Mouse (Mus musculus) heart, postnatal 0 days (tissue): ENCODE results near the gene Isl1. TPM values are rescaled to one million over a fixed set of nuclear protein-coding genes. Genes with fewer than 3 reads are reported as not detected.

Source experiments
- ATAC-seq: fragments of 200-750 bp; cut with Nextera tagmentation; 2 replicates; pipeline ENCODE4 v1.8.0; 2017; ENCODE audit warnings: low read depth, moderate number of reproducible peaks, moderate library complexity; ENCODE audit not compliant: insufficient read depth
- DNase-seq: peaks from one replicate; pipeline ENCODE4 v3.0.0-alpha.2; 2016; ENCODE audit warnings: low spot score
- H3K27ac ChIP-seq: fragments of 300-500 bp; sonication (generic); 2 replicates; pipeline ENCODE4 v1.5.1; 2014; ENCODE audit warnings: low read depth, mild to moderate bottlenecking
- H3K27me3 ChIP-seq: fragments of 300-500 bp; sonication (generic); 2 replicates; pipeline ENCODE4 v1.6.1; 2014; ENCODE audit warnings: low read length, mixed read lengths; ENCODE audit not compliant: control insufficient read depth, insufficient read depth
- H3K36me3 ChIP-seq: fragments of 300-500 bp; sonication (generic); replicated peaks from 2 replicates; pipeline ENCODE4 v1.6.1; 2014; ENCODE audit warnings: low read length, mixed read lengths; ENCODE audit not compliant: control insufficient read depth, insufficient read depth
- H3K4me1 ChIP-seq: fragments of 300-500 bp; sonication (generic); 2 replicates; pipeline ENCODE4 v1.6.1; 2014; ENCODE audit warnings: antibody characterized with exemption; ENCODE audit not compliant: control insufficient read depth, insufficient read depth
- H3K4me2 ChIP-seq: fragments of 300-500 bp; sonication (generic); 2 replicates; pipeline ENCODE4 v1.6.1; 2014; ENCODE audit warnings: low read depth, mild to moderate bottlenecking, low read length, moderate library complexity
- H3K4me3 ChIP-seq: fragments of 300-500 bp; sonication (generic); 2 replicates; pipeline ENCODE4 v1.5.1; 2014; ENCODE audit warnings: low read depth, low read length
- H3K9ac ChIP-seq: fragments of 300-500 bp; sonication (generic); replicated peaks from 2 replicates; pipeline ENCODE4 v1.6.1; 2014; ENCODE audit warnings: low read depth, low read length, mixed read lengths
- H3K9me3 ChIP-seq: fragments of 300-500 bp; sonication (generic); replicated peaks from 2 replicates; pipeline ENCODE4 v1.6.1; 2016; ENCODE audit warnings: low read length; ENCODE audit not compliant: control insufficient read depth
- CTCF ChIP-seq: IDR thresholded peaks from 2 replicates; pipeline ENCODE4 v1.5.1; 2016; ENCODE audit warnings: antibody characterized with exemption, control low read depth, low read depth
- EP300 ChIP-seq: IDR thresholded peaks from 2 replicates; pipeline ENCODE4 v1.6.1; 2016; ENCODE audit warnings: antibody characterized with exemption, low read depth
- WGBS: fragments of 180-500 bp; shearing (Covaris S2); extraction: QIAGEN DNeasy Blood & Tissue Kit; methylation state at CpG from one replicate; pipeline ENCODE4 v1.1.7; 2014; 5-methylcytosine and 5-hydroxymethylcytosine counted together
- polyA plus RNA-seq: library from polyadenylated mRNA; unstranded; fragments of >200 nt; fragmentation: Nextera tagmentation; extraction: Ambion mirVana; gene quantifications from 2 replicates; pipeline ENCODE4 v1.2.1, GENCODE M21; 2015
- total RNA-seq: library from RNA; depleted of rRNA; stranded (reverse); fragments of >200 nt; gene quantifications from 2 replicates; pipeline ENCODE4 v1.2.3, GENCODE M21; 2014; ENCODE audit warnings: low replicate concordance

Isl1 gene
- total and polyA plus RNA-seq, 2 experiments from 2014 or later, result 0.18 TPM; not detected in 1

- DNase-seq, result no peak
- H3K4me3 ChIP-seq, result no peak overlapping the region
Observed at GRCm38 (mm10) chr13:116304713-116305470, 4.6 kb downstream of the Isl1 start.

DNA sequence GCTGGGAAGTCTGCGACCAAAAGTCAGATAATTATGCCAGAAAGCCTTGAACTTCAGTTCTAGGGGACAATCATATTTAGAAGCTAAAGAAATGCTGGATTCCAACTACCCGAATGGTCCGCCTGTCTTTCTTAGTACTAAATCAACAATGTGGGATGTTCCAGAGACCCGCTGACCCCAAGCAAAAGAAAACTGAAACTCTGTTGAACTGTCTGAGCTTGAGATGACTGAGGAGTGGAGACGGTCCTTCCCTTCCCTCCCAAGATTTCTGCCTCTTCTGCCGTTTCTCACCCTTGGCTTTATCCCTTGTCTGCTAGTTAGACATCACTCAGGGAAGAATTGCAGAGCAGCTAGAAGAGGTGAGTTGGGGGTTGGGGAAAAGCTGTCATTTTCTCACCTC, 5.7 kb downstream of the Isl1 start:
- no peaks in the 10 kb centered on the region for H3K9me3 ChIP-seq
- ATAC-seq (no peak), DNase-seq (no peak)
- H3K4me3 ChIP-seq, result no peak overlapping the region
- WGBS, result 12% methylated on average over 6 of the region's 6 CpGs
- H3K36me3 ChIP-seq, result no peaks in the 10 kb centered on the region
- H3K4me2 ChIP-seq, result no peak overlapping the region
- H3K9ac ChIP-seq, result no peak overlapping the region
- H3K27me3 ChIP-seq, result peaks cover 96% of the 10 kb centered on the region
- H3K27ac ChIP-seq, result no peak overlapping the region
- no peak for TF ChIP-seq CTCF
- no peak for TF ChIP-seq EP300
- no peaks in the 10 kb centered on the region for H3K4me1 ChIP-seq

More at GRCm38 (mm10) chr13:116304713-116305470, 4.6 kb downstream of the Isl1 start:
- Histone ChIP-seq H3K36me3 (no peaks in the 10 kb centered on the region), H3K9me3 (no peaks in the 10 kb centered on the region), H3K4me1 (no peaks in the 10 kb centered on the region), H3K4me2 (no peak overlapping the region), H3K27me3 (peaks cover 96% of the 10 kb centered on the region), H3K27ac (no peak overlapping the region), H3K9ac (no peak overlapping the region)
- TF ChIP-seq EP300, result no peak
- TF ChIP-seq CTCF, result no peak
- 5% methylated on average over 25 of the region's 25 CpGs for WGBS
- ATAC-seq, result no peak

DNA sequence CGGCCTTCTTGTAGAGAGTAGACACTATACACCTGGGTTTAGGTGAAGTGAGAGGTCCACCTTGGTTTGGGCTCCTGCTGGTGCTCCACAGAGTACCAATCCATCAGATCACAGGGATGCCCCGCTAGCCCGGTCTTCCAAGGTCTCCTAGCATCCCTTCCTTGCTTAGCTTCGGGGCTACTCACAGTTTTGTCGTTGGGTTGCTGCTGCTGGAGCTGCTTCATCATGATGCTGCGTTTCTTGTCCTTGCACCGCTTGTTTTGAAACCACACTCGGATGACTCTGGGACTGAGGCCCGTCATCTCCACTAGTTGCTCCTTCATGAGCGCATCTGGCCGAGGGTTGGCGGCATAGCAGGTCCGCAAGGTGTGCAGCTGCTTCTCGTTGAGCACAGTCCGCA, 6.6 kb downstream of the Isl1 start:
- H3K4me1 ChIP-seq, result no peaks in the 10 kb centered on the region
- DNase-seq (no peak), ATAC-seq (no peak)
- H3K9ac ChIP-seq, result no peak overlapping the region
- H3K27ac ChIP-seq, result no peak overlapping the region
- H3K9me3 ChIP-seq, result no peaks in the 10 kb centered on the region
- 25% methylated on average over 15 of the region's 15 CpGs for WGBS
- no peak overlapping the region for H3K4me2 ChIP-seq
- TF ChIP-seq CTCF, result no peak
- no peak for TF ChIP-seq EP300
- no peaks in the 10 kb centered on the region for H3K36me3 ChIP-seq
- H3K4me3 ChIP-seq, result no peak overlapping the region
- peaks cover 94% of the 10 kb centered on the region for H3K27me3 ChIP-seq

- peaks cover 97% of the 10 kb centered on the region for H3K27me3 ChIP-seq
- TF ChIP-seq CTCF (no peak), EP300 (no peak)
- no peaks in the 10 kb centered on the region for H3K9me3 ChIP-seq
- H3K9ac ChIP-seq, result no peak overlapping the region
- WGBS, result 21% methylated on average over 3 of the region's 3 CpGs
- H3K4me2 ChIP-seq, result no peak overlapping the region
- no peaks in the 10 kb centered on the region for H3K36me3 ChIP-seq
- no peak overlapping the region for H3K27ac ChIP-seq
- no peak for ATAC-seq
- H3K4me3 ChIP-seq, result no peak overlapping the region
- no peak for DNase-seq
- no peaks in the 10 kb centered on the region for H3K4me1 ChIP-seq
Observed at GRCm38 (mm10) chr13:116301706-116302105, 7.8 kb downstream of the Isl1 start.

GRCm38 (mm10) chr13:116299241-116299640, 10.2 kb downstream of the Isl1 start:
- Histone ChIP-seq H3K4me2 (no peak overlapping the region), H3K27me3 (peaks cover 98% of the 10 kb centered on the region), H3K27ac (no peak overlapping the region), H3K36me3 (no peaks in the 10 kb centered on the region), H3K9me3 (no peaks in the 10 kb centered on the region), H3K9ac (no peak overlapping the region), H3K4me1 (no peaks in the 10 kb centered on the region), H3K4me3 (no peak overlapping the region)
- 37% methylated on average over 7 of the region's 7 CpGs for WGBS
- DNase-seq, result no peak
- TF ChIP-seq EP300 (no peak), CTCF (no peak)
- no peak for ATAC-seq
